Mouse (Mus musculus) forebrain, embryonic 10.5 days (tissue): ENCODE results near the gene Pacsin1. TPM values are rescaled to one million over a fixed set of nuclear protein-coding genes. Genes with fewer than 3 reads are reported as not detected.

ENCODE experiments used
- DNase-seq: peaks from one replicate; pipeline ENCODE4 v3.0.0-alpha.2; 2017; ENCODE audit warnings: low spot score; ENCODE audit errors: extremely low spot score
- H3K27ac ChIP-seq: fragments of 300-500 bp; sonication (generic); 2 replicates; pipeline ENCODE4 v1.5.1; 2016; ENCODE audit warnings: mild to moderate bottlenecking
- H3K27me3 ChIP-seq: fragments of 300-500 bp; sonication (generic); 2 replicates; pipeline ENCODE4 v1.6.1; 2016; ENCODE audit warnings: mild to moderate bottlenecking; ENCODE audit not compliant: poor library complexity, severe bottlenecking
- H3K36me3 ChIP-seq: fragments of 300-500 bp; sonication (generic); replicated peaks from 2 replicates; pipeline ENCODE4 v1.6.1; 2016; ENCODE audit warnings: mild to moderate bottlenecking, moderate library complexity
- H3K4me1 ChIP-seq: fragments of 300-500 bp; sonication (generic); 2 replicates; pipeline ENCODE4 v1.6.1; 2016
- H3K4me3 ChIP-seq: fragments of 300-500 bp; sonication (generic); 2 replicates; pipeline ENCODE4 v1.5.1; 2016; ENCODE audit warnings: mild to moderate bottlenecking, moderate library complexity
- H3K9me3 ChIP-seq: fragments of 300-500 bp; sonication (generic); 2 replicates; pipeline ENCODE4 v1.6.1; 2016; ENCODE audit warnings: mild to moderate bottlenecking, moderate library complexity
- WGBS: fragments of 180-500 bp; shearing (Covaris S2); methylation state at CpG from one replicate; pipeline ENCODE4 v1.1.7; 2016; 5-methylcytosine and 5-hydroxymethylcytosine counted together
- polyA plus RNA-seq: library from polyadenylated mRNA; unstranded; fragments of >200 nt; fragmentation: Nextera tagmentation; extraction: Ambion mirVana; gene quantifications from 2 replicates; pipeline ENCODE4 v1.2.1, GENCODE M21; 2016

Pacsin1 gene
- polyA plus RNA-seq, 1 experiment from 2014 or later: 4.3 TPM

- WGBS: 60% methylated on average over 12 of the region's 12 CpGs
- no peaks in the 10 kb centered on the region for H3K27me3 ChIP-seq
- peaks cover 9% of the 10 kb centered on the region for H3K4me1 ChIP-seq
- no peaks in the 10 kb centered on the region for H3K9me3 ChIP-seq
- DNase-seq: no peak
- no peak overlapping the region for H3K4me3 ChIP-seq
- H3K36me3 ChIP-seq: no peaks in the 10 kb centered on the region
- H3K27ac ChIP-seq: 0 out of 2 replicates have a peak overlapping the region, but pooled peaks have one; percentile 27
These were observed 12.7 kb upstream of the Pacsin1 start for GRCm38 (mm10) chr17:27642491-27643062.

GRCm38 (mm10) chr17:27643101-27643500 is 12.2 kb upstream of the Pacsin1 start:
- Histone ChIP-seq H3K27ac (no peak overlapping the region), H3K9me3 (no peaks in the 10 kb centered on the region), H3K4me1 (peaks cover 9% of the 10 kb centered on the region), H3K27me3 (no peaks in the 10 kb centered on the region), H3K36me3 (no peaks in the 10 kb centered on the region), H3K4me3 (no peak overlapping the region)
- WGBS: 62% methylated on average over 6 of the region's 6 CpGs
- no peak for DNase-seq

- H3K27ac ChIP-seq: no peak overlapping the region
- no peak overlapping the region for H3K4me3 ChIP-seq
- 83% methylated on average over 9 of the region's 9 CpGs for WGBS
- peaks cover 9% of the 10 kb centered on the region for H3K4me1 ChIP-seq
- DNase-seq: no peak
- no peaks in the 10 kb centered on the region for H3K36me3 ChIP-seq
- no peaks in the 10 kb centered on the region for H3K9me3 ChIP-seq
- H3K27me3 ChIP-seq: no peaks in the 10 kb centered on the region
These were observed 11.6 kb upstream of the Pacsin1 start for GRCm38 (mm10) chr17:27643756-27644155.

GRCm38 (mm10) chr17:27644572-27644971 is 10.7 kb upstream of the Pacsin1 start:
- Histone ChIP-seq H3K27ac (no peak overlapping the region), H3K4me1 (peaks cover 9% of the 10 kb centered on the region), H3K27me3 (no peaks in the 10 kb centered on the region), H3K9me3 (no peaks in the 10 kb centered on the region), H3K4me3 (no peak overlapping the region), H3K36me3 (no peaks in the 10 kb centered on the region)
- no peak for DNase-seq
- 38% methylated on average over 2 of the region's 2 CpGs for WGBS

- peaks cover 5% of the 10 kb centered on the region for H3K27me3 ChIP-seq
- no peak for DNase-seq
- H3K4me1 ChIP-seq: peaks cover 9% of the 10 kb centered on the region
- H3K36me3 ChIP-seq: no peaks in the 10 kb centered on the region
- no peak overlapping the region for H3K27ac ChIP-seq
- no peaks in the 10 kb centered on the region for H3K9me3 ChIP-seq
- H3K4me3 ChIP-seq: no peak overlapping the region
- WGBS: 48% methylated on average over 7 of the region's 7 CpGs
These were observed 9.5 kb upstream of the Pacsin1 start for GRCm38 (mm10) chr17:27645807-27646206.

GRCm38 (mm10) chr17:27650160-27650559 is 5.1 kb upstream of the Pacsin1 start:
- peak; percentile 57 for DNase-seq
- Histone ChIP-seq H3K36me3 (no peaks in the 10 kb centered on the region), H3K9me3 (no peaks in the 10 kb centered on the region), H3K27ac (no peak overlapping the region), H3K4me3 (no peak overlapping the region), H3K4me1 (peaks cover 4% of the 10 kb centered on the region), H3K27me3 (peaks cover 28% of the 10 kb centered on the region)
- WGBS: 10% methylated on average over 12 of the region's 12 CpGs

GRCm38 (mm10) chr17:27650586-27650985 is 4.7 kb upstream of the Pacsin1 start:
- no peak for DNase-seq
- Histone ChIP-seq H3K4me1 (peaks cover 8% of the 10 kb centered on the region), H3K9me3 (no peaks in the 10 kb centered on the region), H3K27ac (no peak overlapping the region), H3K27me3 (peaks cover 32% of the 10 kb centered on the region), H3K36me3 (no peaks in the 10 kb centered on the region), H3K4me3 (no peak overlapping the region)
- WGBS: 84% methylated on average over 13 of the region's 13 CpGs

- H3K9me3 ChIP-seq: no peaks in the 10 kb centered on the region
- peaks cover 24% of the 10 kb centered on the region for H3K4me1 ChIP-seq
- no peak overlapping the region for H3K4me3 ChIP-seq
- DNase-seq: no peak
- no peak overlapping the region for H3K27ac ChIP-seq
- no peaks in the 10 kb centered on the region for H3K36me3 ChIP-seq
- H3K27me3 ChIP-seq: peaks cover 48% of the 10 kb centered on the region
- 90% methylated on average over 23 of the region's 23 CpGs for WGBS
These were observed 3.1 kb upstream of the Pacsin1 start for GRCm38 (mm10) chr17:27652046-27652790.

- H3K4me3 ChIP-seq: no peak overlapping the region
- H3K9me3 ChIP-seq: no peaks in the 10 kb centered on the region
- no peak overlapping the region for H3K27ac ChIP-seq
- no peak for DNase-seq
- peaks cover 54% of the 10 kb centered on the region for H3K27me3 ChIP-seq
- 84% methylated on average over 10 of the region's 10 CpGs for WGBS
- H3K4me1 ChIP-seq: peaks cover 25% of the 10 kb centered on the region
- no peaks in the 10 kb centered on the region for H3K36me3 ChIP-seq
These were observed 1.9 kb upstream of the Pacsin1 start for GRCm38 (mm10) chr17:27653253-27653959.

- Histone ChIP-seq H3K9me3 (no peaks in the 10 kb centered on the region), H3K4me3 (peak overlapping the region; percentile 65), H3K27me3 (peaks cover 46% of the 10 kb centered on the region), H3K4me1 (peaks cover 25% of the 10 kb centered on the region), H3K36me3 (no peaks in the 10 kb centered on the region), H3K27ac (peak overlapping the region; percentile 78; the same call in 1 of the 2 replicates)
- no peak for DNase-seq
- 3% methylated on average over 14 of the region's 14 CpGs for WGBS
These were observed 696 bp downstream of the Pacsin1 start for GRCm38 (mm10) chr17:27656011-27656399.

- Histone ChIP-seq H3K27me3 (peaks cover 46% of the 10 kb centered on the region), H3K27ac (no peak overlapping the region), H3K4me3 (peak overlapping the region; percentile 65), H3K4me1 (peaks cover 25% of the 10 kb centered on the region), H3K9me3 (no peaks in the 10 kb centered on the region), H3K36me3 (no peaks in the 10 kb centered on the region)
- DNase-seq: no peak
- 21% methylated on average over 5 of the region's 5 CpGs for WGBS
These were observed 1.1 kb downstream of the Pacsin1 start for GRCm38 (mm10) chr17:27656414-27656813.

- no peak overlapping the region for H3K4me3 ChIP-seq
- no peaks in the 10 kb centered on the region for H3K36me3 ChIP-seq
- WGBS: 79% methylated on average over 8 of the region's 8 CpGs
- H3K4me1 ChIP-seq: peaks cover 25% of the 10 kb centered on the region
- no peak for DNase-seq
- no peaks in the 10 kb centered on the region for H3K9me3 ChIP-seq
- H3K27me3 ChIP-seq: peaks cover 46% of the 10 kb centered on the region
- no peak overlapping the region for H3K27ac ChIP-seq
These were observed 1.8 kb downstream of the Pacsin1 start for GRCm38 (mm10) chr17:27657123-27657522.

- H3K4me1 ChIP-seq: peaks cover 25% of the 10 kb centered on the region
- H3K4me3 ChIP-seq: no peak overlapping the region
- DNase-seq: no peak
- no peaks in the 10 kb centered on the region for H3K9me3 ChIP-seq
- H3K27ac ChIP-seq: no peak overlapping the region
- H3K36me3 ChIP-seq: no peaks in the 10 kb centered on the region
- 77% methylated on average over 7 of the region's 7 CpGs for WGBS
- peaks cover 40% of the 10 kb centered on the region for H3K27me3 ChIP-seq
These were observed 3.5 kb downstream of the Pacsin1 start for GRCm38 (mm10) chr17:27658767-27659166.
